Mouse (Mus musculus): ENCODE measurements at regions not wholly inside any gene's neighbourhood (a gene's known extent, or its start where the extent isn't known, plus 50 kb on each side); places are given as distances from the start of the nearest gene placed in this dataset.
A peak's percentile ranks its signal among the peaks of the same experiment; 100 is the strongest.

DNA sequence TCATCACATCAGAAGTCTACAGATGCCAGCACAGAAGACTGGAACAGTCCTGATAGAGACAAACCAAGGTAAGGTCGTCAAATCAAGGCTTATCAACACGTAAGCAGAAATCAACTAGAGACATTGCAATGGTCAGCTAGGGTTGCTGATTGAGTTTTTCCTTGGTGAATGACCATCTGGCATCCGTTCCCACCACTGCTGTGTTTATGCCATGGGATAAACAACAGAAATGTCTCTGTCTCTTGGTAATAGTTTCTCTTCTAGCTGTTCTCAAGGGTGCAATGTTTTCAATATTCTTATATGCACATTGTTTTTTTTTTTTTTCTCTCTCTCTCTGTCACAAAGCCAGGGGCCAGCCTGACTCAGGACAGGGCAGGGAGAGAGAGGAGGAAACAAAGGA lies 110.2 kb upstream of the Plxnc1 start:
- H3K9me3 ChIP-seq (ENCODE audit: control insufficient read depth, low read length), result no peaks in the 10 kb centered on the region
- no peaks in the 10 kb centered on the region for H3K36me3 ChIP-seq (ENCODE audit: control insufficient read depth, insufficient read depth, low read length)
- no peak overlapping the region for H3K27ac ChIP-seq (ENCODE audit: low read depth, low read length)
- no peak overlapping the region for H3K4me3 ChIP-seq (ENCODE audit: low read depth, low read length)
- no peak overlapping the region for H3K4me2 ChIP-seq (ENCODE audit: low read depth, low read length)
- no peak overlapping the region for H3K9ac ChIP-seq (replicated peaks; ENCODE audit: low read depth, low read length)
- no peaks in the 10 kb centered on the region for H3K27me3 ChIP-seq (ENCODE audit: control insufficient read depth, insufficient read depth, low read length)
- no peak for ATAC-seq (ENCODE audit: low read depth)
- peaks cover 3% of the 10 kb centered on the region; the same call in 1 of the 2 replicates for H3K4me1 ChIP-seq (ENCODE audit: control insufficient read depth, insufficient read depth, low read length)
- WGBS, result 92% methylated on average over 3 of the region's 3 CpGs

DNA sequence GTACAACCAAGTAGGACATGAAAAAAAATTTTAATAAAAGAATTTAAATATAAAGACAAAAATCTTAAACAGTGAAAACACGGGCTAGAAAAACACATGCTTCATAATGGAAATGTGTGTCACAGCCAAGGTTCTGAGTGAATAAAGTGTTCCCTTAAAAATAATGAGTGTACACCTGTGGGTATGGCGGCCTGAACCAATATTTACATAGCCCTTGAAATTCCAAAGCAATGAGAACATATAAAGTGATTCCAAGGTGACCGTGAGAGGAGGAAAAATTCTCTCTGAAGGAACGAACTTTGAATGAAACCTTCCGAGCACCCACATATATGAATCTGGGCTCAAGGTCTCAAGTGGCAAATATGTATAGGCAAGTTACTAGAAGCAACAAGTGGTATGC lies 104.2 kb upstream of the Plxnc1 start:
- ATAC-seq (ENCODE audit: low read depth), result no peak
- Histone ChIP-seq H3K9ac (replicated peaks; ENCODE audit: low read depth, low read length) (no peak overlapping the region), H3K9me3 (ENCODE audit: control insufficient read depth, low read length) (no peaks in the 10 kb centered on the region), H3K27ac (ENCODE audit: low read depth, low read length) (no peak overlapping the region), H3K36me3 (ENCODE audit: control insufficient read depth, insufficient read depth, low read length) (no peaks in the 10 kb centered on the region), H3K4me3 (ENCODE audit: low read depth, low read length) (no peak overlapping the region), H3K27me3 (ENCODE audit: control insufficient read depth, insufficient read depth, low read length) (no peaks in the 10 kb centered on the region), H3K4me1 (ENCODE audit: control insufficient read depth, insufficient read depth, low read length) (no peaks in the 10 kb centered on the region), H3K4me2 (ENCODE audit: low read depth, low read length) (no peak overlapping the region)
- 86% methylated on average over 5 of the region's 5 CpGs for WGBS

DNA sequence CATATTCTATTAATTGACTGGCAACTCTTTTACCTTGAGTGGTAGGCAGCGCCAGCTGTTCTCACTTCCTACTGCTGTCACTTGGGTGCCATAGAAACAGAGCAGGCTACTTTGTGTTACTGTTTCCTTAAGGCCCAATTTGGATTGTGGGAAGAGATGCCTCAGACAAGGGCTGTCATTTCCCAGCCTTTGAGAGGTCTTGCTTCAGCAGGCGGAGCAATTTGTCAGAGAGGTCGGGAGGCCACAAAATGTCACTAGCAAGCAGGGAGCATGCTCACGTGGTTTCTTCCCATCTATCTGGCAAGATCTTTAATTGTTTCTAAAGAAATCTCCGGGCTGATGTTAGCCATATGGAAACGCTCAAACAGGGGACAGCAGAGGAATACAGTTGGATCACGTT lies 99.3 kb upstream of the Plxnc1 start:
- no peak overlapping the region for H3K27ac ChIP-seq (ENCODE audit: low read depth, low read length)
- no peaks in the 10 kb centered on the region for H3K27me3 ChIP-seq (ENCODE audit: control insufficient read depth, insufficient read depth, low read length)
- H3K4me3 ChIP-seq (ENCODE audit: low read depth, low read length), result no peak overlapping the region
- no peak overlapping the region for H3K4me2 ChIP-seq (ENCODE audit: low read depth, low read length)
- WGBS, result 26% methylated on average over 7 of the region's 7 CpGs
- H3K4me1 ChIP-seq (ENCODE audit: control insufficient read depth, insufficient read depth, low read length), result 0 out of 2 replicates have a peak, but pooled peaks cover 9% of the 10 kb centered on the region
- no peak overlapping the region for H3K9ac ChIP-seq (replicated peaks; ENCODE audit: low read depth, low read length)
- H3K9me3 ChIP-seq (ENCODE audit: control insufficient read depth, low read length), result no peaks in the 10 kb centered on the region
- no peaks in the 10 kb centered on the region for H3K36me3 ChIP-seq (ENCODE audit: control insufficient read depth, insufficient read depth, low read length)
- ATAC-seq (ENCODE audit: low read depth), result no peak

DNA sequence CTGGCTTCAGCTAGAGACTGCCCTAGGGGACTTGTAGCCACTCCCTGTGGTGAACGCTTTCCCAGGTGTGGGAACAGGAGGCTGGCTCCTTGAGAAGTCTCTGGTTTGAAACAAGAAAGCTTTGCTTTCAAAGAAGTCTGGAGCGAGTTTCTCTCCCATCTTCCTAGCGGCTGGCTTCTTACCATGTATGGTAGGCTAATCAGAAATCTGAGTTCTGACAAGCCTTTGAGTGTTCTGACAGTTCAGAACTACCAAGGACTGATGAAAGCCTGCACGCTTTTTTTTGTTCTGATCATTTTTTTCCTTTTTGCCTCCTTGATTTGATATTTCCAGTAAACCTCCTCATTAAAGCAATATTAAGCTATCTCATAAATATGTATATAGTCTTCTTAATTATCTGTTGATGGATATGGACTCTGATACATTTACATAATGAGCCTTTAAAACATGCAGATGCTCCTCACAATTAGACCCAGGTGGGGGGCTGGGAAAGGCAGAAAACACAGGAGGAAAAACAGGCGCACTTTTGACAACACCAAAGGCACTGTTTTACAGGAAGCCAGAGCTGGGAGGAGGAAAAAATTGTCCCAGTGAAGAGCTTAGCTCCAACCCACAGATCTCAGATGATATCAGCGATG lies 95.7 kb upstream of the Plxnc1 start:
- Histone ChIP-seq H3K4me3 (ENCODE audit: low read depth, low read length) (no peak overlapping the region), H3K27me3 (ENCODE audit: control insufficient read depth, insufficient read depth, low read length) (no peaks in the 10 kb centered on the region), H3K36me3 (ENCODE audit: control insufficient read depth, insufficient read depth, low read length) (no peaks in the 10 kb centered on the region), H3K4me2 (ENCODE audit: low read depth, low read length) (no peak overlapping the region), H3K9ac (replicated peaks; ENCODE audit: low read depth, low read length) (no peak overlapping the region), H3K9me3 (ENCODE audit: control insufficient read depth, low read length) (no peaks in the 10 kb centered on the region), H3K4me1 (ENCODE audit: control insufficient read depth, insufficient read depth, low read length) (0 out of 2 replicates have a peak, but pooled peaks cover 9% of the 10 kb centered on the region), H3K27ac (ENCODE audit: low read depth, low read length) (peak overlapping the region; percentile 57)
- WGBS, result 52% methylated on average over 6 of the region's 6 CpGs
- peak; percentile 47; the same call in 1 of the 2 replicates for ATAC-seq (ENCODE audit: low read depth)

DNA sequence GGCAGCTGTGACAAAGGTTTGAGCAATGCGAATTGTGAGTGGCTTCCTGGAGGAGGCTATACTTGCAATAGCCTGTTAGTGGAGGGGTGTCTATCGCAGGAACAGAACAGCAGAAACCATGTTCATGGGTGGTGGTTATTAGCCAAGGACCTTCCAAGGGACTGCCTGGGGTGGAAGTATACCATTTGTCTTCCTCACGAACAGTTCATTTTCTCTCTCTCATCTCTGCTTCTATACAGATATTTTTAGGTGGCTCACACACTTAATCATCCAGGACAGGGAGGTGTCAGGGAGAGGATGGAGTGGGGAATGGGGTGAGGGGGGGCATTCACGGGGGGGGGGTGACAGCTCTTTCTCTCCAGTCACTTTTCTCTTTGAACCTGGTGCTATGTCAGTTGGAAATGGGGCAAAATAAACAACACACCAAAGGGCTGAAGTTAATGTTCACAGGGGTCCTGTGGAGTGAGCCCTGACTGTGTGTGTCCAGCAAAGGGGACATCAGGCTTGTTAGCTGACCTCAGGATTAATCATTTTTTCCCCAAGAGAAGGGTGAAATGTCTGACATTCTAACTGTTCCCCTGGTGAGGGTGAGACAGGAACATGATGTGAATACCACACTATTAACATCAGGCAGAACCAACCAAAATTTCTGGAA lies 91.5 kb upstream of the Plxnc1 start:
- ATAC-seq (ENCODE audit: low read depth), result no peak
- no peak overlapping the region for H3K4me2 ChIP-seq (ENCODE audit: low read depth, low read length)
- no peak overlapping the region for H3K9ac ChIP-seq (replicated peaks; ENCODE audit: low read depth, low read length)
- 78% methylated on average over 4 of the region's 4 CpGs for WGBS
- no peaks in the 10 kb centered on the region for H3K27me3 ChIP-seq (ENCODE audit: control insufficient read depth, insufficient read depth, low read length)
- no peak overlapping the region for H3K27ac ChIP-seq (ENCODE audit: low read depth, low read length)
- H3K9me3 ChIP-seq (ENCODE audit: control insufficient read depth, low read length), result no peaks in the 10 kb centered on the region
- H3K4me1 ChIP-seq (ENCODE audit: control insufficient read depth, insufficient read depth, low read length), result 0 out of 2 replicates have a peak, but pooled peaks cover 6% of the 10 kb centered on the region
- no peaks in the 10 kb centered on the region for H3K36me3 ChIP-seq (ENCODE audit: control insufficient read depth, insufficient read depth, low read length)
- H3K4me3 ChIP-seq (ENCODE audit: low read depth, low read length), result no peak overlapping the region

DNA sequence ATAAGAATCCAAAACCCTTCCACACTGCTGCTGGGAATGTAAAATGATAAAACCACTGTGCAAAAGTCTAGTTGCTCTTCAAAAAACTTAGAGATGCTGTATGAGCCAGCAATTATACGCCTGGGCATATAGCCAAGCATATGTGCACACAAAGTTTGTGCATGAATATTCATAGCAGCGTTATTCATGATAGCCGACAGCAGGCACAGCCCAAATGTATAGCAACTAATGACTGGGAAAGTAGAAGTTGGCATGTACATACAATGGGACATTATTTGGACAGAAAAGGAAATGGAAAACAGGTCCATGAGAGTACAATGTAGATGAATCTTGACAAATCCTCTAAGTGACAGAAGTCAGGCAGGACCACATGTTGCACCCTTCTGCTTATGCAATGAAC lies 90.7 kb upstream of the Plxnc1 start:
- WGBS, result 44% methylated on average over 3 of the region's 3 CpGs
- no peak for ATAC-seq (ENCODE audit: low read depth)

DNA sequence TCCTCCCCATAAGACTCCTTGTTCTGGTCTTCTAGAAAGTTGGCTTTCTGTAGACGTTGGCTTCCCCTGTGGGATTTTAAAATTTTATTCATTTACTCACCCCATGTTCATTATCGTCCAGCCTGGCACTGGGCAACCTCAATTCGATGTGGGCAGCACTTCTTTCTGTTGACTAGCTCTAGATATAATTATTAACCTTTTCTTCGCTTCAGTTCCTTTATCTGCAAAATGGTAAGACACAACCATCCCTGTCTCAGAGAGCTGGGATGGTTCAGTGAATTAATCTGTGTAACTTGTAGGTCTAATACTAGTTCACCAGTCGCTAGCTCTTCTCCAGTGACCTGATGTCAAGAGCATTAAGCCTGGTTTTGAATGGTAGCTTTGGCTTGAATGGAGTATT lies 89.9 kb upstream of the Plxnc1 start:
- 87% methylated on average over 5 of the region's 5 CpGs for WGBS
- Histone ChIP-seq H3K9ac (replicated peaks; ENCODE audit: low read depth, low read length) (no peak overlapping the region), H3K4me2 (ENCODE audit: low read depth, low read length) (no peak overlapping the region), H3K36me3 (ENCODE audit: control insufficient read depth, insufficient read depth, low read length) (no peaks in the 10 kb centered on the region), H3K4me1 (ENCODE audit: control insufficient read depth, insufficient read depth, low read length) (no peaks in the 10 kb centered on the region), H3K9me3 (ENCODE audit: control insufficient read depth, low read length) (no peaks in the 10 kb centered on the region), H3K27ac (ENCODE audit: low read depth, low read length) (no peak overlapping the region), H3K27me3 (ENCODE audit: control insufficient read depth, insufficient read depth, low read length) (no peaks in the 10 kb centered on the region), H3K4me3 (ENCODE audit: low read depth, low read length) (no peak overlapping the region)
- ATAC-seq (ENCODE audit: low read depth), result no peak

More for the DNA sequence above, 90.7 kb upstream of the Plxnc1 start:
- Histone ChIP-seq H3K4me1 (ENCODE audit: control insufficient read depth, insufficient read depth, low read length) (no peaks in the 10 kb centered on the region), H3K9ac (replicated peaks; ENCODE audit: low read depth, low read length) (no peak overlapping the region), H3K4me2 (ENCODE audit: low read depth, low read length) (no peak overlapping the region), H3K9me3 (ENCODE audit: control insufficient read depth, low read length) (no peaks in the 10 kb centered on the region), H3K36me3 (ENCODE audit: control insufficient read depth, insufficient read depth, low read length) (no peaks in the 10 kb centered on the region), H3K27me3 (ENCODE audit: control insufficient read depth, insufficient read depth, low read length) (no peaks in the 10 kb centered on the region), H3K4me3 (ENCODE audit: low read depth, low read length) (no peak overlapping the region), H3K27ac (ENCODE audit: low read depth, low read length) (no peak overlapping the region)

DNA sequence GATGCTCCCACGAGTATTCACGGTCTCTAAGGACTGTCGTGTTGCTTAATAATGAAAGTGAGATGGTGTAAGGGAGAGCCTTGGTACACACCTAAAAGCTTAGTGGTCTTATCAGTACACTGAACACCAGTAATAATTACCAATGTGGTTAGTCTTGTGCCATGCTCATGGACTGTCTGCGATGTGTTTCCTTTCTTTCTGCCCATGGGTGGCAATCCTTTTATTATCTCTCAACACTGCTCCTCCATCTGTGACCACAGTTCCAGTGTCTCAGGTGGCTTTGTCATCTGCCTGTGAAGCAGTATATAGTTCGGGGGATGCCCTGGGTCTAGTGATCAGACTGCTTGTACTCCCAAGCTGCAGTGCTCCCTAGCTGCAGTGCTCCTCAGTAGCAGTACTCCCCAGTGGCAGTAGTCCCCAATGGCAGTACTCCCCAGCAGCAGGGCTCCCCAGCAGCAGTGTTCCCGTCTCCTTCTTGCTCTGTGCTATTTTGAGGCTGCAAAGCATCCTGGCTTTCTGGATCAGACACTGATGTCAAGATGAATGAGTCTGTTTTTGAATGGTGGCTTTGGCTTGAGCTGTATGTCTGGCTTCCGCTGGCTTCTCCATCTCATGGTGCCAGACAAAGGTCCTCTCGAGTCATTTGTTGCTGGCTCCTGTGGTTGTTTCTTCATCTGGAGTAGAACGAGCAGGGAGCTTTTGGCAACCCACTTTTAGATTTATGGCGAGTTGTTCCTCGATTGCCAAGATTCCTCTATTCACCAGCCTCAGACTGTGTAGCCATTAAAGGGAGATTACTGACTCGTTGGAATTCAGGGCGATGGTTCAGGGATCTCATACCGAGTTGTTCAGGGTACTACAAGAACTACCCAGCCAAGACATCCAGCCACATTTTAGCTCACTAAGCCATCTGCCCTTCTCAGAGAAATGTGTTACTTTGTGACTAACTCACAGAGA lies 88.4 kb upstream of the Plxnc1 start:
- Histone ChIP-seq H3K4me3 (ENCODE audit: low read depth, low read length) (no peak overlapping the region), H3K9ac (replicated peaks; ENCODE audit: low read depth, low read length) (no peak overlapping the region), H3K9me3 (ENCODE audit: control insufficient read depth, low read length) (no peaks in the 10 kb centered on the region), H3K27me3 (ENCODE audit: control insufficient read depth, insufficient read depth, low read length) (no peaks in the 10 kb centered on the region), H3K27ac (ENCODE audit: low read depth, low read length) (0 out of 2 replicates have a peak overlapping the region, but pooled peaks have one; percentile 44), H3K4me1 (ENCODE audit: control insufficient read depth, insufficient read depth, low read length) (no peaks in the 10 kb centered on the region), H3K4me2 (ENCODE audit: low read depth, low read length) (no peak overlapping the region), H3K36me3 (ENCODE audit: control insufficient read depth, insufficient read depth, low read length) (no peaks in the 10 kb centered on the region)
- ATAC-seq (ENCODE audit: low read depth), result peak; percentile 86
- 61% methylated on average over 14 of the region's 14 CpGs for WGBS

DNA sequence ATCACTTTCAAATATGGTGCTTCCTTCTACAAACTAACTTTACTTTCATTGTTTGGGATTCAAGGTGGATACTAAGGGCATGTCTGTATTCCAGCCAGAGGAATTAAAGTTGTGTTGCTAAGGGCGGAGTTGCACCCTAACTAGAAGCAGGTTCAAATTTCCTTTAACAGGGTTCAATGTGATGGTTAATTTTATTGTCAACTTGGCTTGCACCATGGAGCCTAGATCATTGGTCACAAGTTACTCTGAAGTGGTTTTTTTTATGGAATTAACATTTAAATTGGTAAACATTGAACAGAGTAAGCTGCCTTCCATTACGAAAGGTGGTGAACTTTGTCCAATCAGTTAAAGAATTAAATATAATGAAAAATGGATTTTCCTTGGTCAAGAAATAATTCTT lies 86.7 kb upstream of the Plxnc1 start:
- Histone ChIP-seq H3K27ac (ENCODE audit: low read depth, low read length) (no peak overlapping the region), H3K9ac (replicated peaks; ENCODE audit: low read depth, low read length) (no peak overlapping the region), H3K27me3 (ENCODE audit: control insufficient read depth, insufficient read depth, low read length) (no peaks in the 10 kb centered on the region), H3K4me2 (ENCODE audit: low read depth, low read length) (no peak overlapping the region), H3K9me3 (ENCODE audit: control insufficient read depth, low read length) (no peaks in the 10 kb centered on the region), H3K4me1 (ENCODE audit: control insufficient read depth, insufficient read depth, low read length) (no peaks in the 10 kb centered on the region), H3K36me3 (ENCODE audit: control insufficient read depth, insufficient read depth, low read length) (no peaks in the 10 kb centered on the region), H3K4me3 (ENCODE audit: low read depth, low read length) (no peak overlapping the region)
- no peak for ATAC-seq (ENCODE audit: low read depth)
- WGBS, result over 99% methylated on average over 2 of the region's 2 CpGs

All from neural tube, embryonic 14.5 days (tissue).